Mouse (Mus musculus) erythroblast, embryonic 14.5 days (primary cell): ENCODE results near the gene Rbm7.

Experiments
- GATA1 ChIP-seq: IDR thresholded peaks from 2 replicates; pipeline ENCODE4 v1.6.1; 2012; ENCODE audit warnings: low read length, inconsistent platforms, mixed read lengths
- TAL1 ChIP-seq: IDR thresholded peaks from 3 replicates; pipeline ENCODE4 v1.6.1; 2012; ENCODE audit warnings: low read length, inconsistent platforms, mixed read lengths

- TF ChIP-seq TAL1 (no peak), GATA1 (no peak)
Measured at GRCm38 (mm10) chr9:48480411-48481213, 14.5 kb downstream of the Rbm7 start, which contains the start of gene Rexo2.
